Mouse (Mus musculus): ENCODE data around the gene Btrc.

DNA sequence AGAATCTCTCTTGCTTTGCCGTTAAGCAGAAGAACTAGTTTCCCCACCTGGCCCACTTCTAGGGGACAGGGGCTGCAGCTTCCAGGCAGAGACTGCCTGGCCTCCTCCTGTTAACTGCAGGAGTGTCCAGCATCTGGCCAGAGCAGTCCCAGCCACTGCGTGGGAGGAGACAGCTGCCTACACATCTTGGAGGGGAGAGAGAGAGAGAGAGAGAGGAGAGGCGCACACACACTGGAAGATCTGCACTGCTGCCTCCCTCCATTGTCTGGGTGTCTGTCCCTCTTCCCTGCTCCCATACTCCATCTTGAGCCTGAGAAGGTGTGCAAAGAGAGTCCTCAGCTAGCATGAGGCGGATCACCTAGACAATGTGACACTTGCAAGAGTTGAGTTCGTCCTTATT, 165.8 kb downstream of the Btrc start:
- TF ChIP-seq EP300 (IDR thresholded peaks at IDR 0.05; ENCODE audit: low read depth), result no peak
- no peak for TF ChIP-seq CTCF (IDR thresholded peaks at IDR 0.05; ENCODE audit: low read depth)
